Mouse (Mus musculus): ENCODE results near the gene Tescl. TPM values are rescaled to one million over a fixed set of nuclear protein-coding genes. Genes with fewer than 3 reads are reported as not detected.

The Tescl gene
- total and polyA plus RNA-seq, 3 experiments: not detected

- H3K79me2 ChIP-seq (ENCODE audit: control insufficient read depth, insufficient read depth, low read length, poor library complexity): peaks cover 13% of the 10 kb centered on the region
- no peak for DNase-seq (ENCODE audit: low read depth, low spot score)
- no peaks in the 10 kb centered on the region for H3K27me3 ChIP-seq (ENCODE audit: control insufficient read depth in 1 of 2, insufficient read depth in 2 of 2, low read length in 2 of 2)
- H3K4me1 ChIP-seq (ENCODE audit: control insufficient read depth in 1 of 2, insufficient read depth in 2 of 2, low read length in 2 of 2): peaks cover 11 to 49% of the 10 kb centered on the region in 2 experiments
- H3K9ac ChIP-seq (ENCODE audit: control insufficient read depth, low read depth, low read length, poor library complexity, severe bottlenecking): no peak overlapping the region
- TF ChIP-seq EP300 (IDR thresholded peaks at IDR 0.05; ENCODE audit: low read depth in 1 of 2, low read length in 2 of 2) (no peak), TAL1 (IDR thresholded peaks at IDR 0.05; ENCODE audit: low read length) (no peak), NRF1 (IDR thresholded peaks at IDR 0.05; ENCODE audit: insufficient read depth, low read depth, low read length, poor library complexity, severe bottlenecking) (no peak), ZNF384 (IDR thresholded peaks at IDR 0.05; ENCODE audit: low read depth, low read length) (no peak), MEF2A (IDR thresholded peaks at IDR 0.05; ENCODE audit: extremely low read depth, insufficient replicate concordance, low read depth, low read length, poor library complexity, severe bottlenecking) (no peak), POLR2AphosphoS2 (IDR thresholded peaks at IDR 0.05; ENCODE audit: low read length) (no peak), POLR2AphosphoS5 (IDR thresholded peaks at IDR 0.05; ENCODE audit: borderline replicate concordance, low read depth, low read length) (no peak), BHLHE40 (IDR thresholded peaks at IDR 0.05; ENCODE audit: borderline replicate concordance, low read depth, low read length) (no peak), RCOR1 (IDR thresholded peaks at IDR 0.05; ENCODE audit: low read depth, low read length) (no peak), GATA1 (IDR thresholded peaks at IDR 0.05; ENCODE audit: low read depth, low read length) (no peak), USF2 (IDR thresholded peaks at IDR 0.05; ENCODE audit: borderline replicate concordance in 1 of 2, insufficient read depth in 1 of 2, low read depth in 1 of 2, low read length in 2 of 2) (no peak), ZKSCAN1 (IDR thresholded peaks at IDR 0.05; ENCODE audit: low read depth, low read length) (no peak), MAZ (IDR thresholded peaks at IDR 0.05; ENCODE audit: low read depth, low read length) (no peak), CTCF (IDR thresholded peaks at IDR 0.05 in 2 of 3, conservative IDR thresholded peaks at IDR 0.05 in 1 of 3; ENCODE audit: control insufficient read depth in 1 of 3, insufficient read depth in 1 of 3, low read depth in 2 of 3, low read length in 3 of 3, poor library complexity in 1 of 3, severe bottlenecking in 1 of 3) (no peak), TCF12 (IDR thresholded peaks at IDR 0.05; ENCODE audit: low read depth, low read length) (no peak), POLR2A (IDR thresholded peaks at IDR 0.05; ENCODE audit: control insufficient read depth in 1 of 2, insufficient read depth in 1 of 2, low read depth in 1 of 2, low read length in 2 of 2, poor library complexity in 1 of 2) (no peak), MXI1 (IDR thresholded peaks at IDR 0.05; ENCODE audit: low read depth, low read length) (no peak), USF1 (IDR thresholded peaks at IDR 0.05; ENCODE audit: low read depth, low read length) (no peak), JUND (IDR thresholded peaks at IDR 0.05; ENCODE audit: low read depth, low read length) (no peak)
- no peaks in the 10 kb centered on the region for H3K9me3 ChIP-seq (replicated peaks; ENCODE audit: insufficient read depth, low read length)
- H3K36me3 ChIP-seq (ENCODE audit: control insufficient read depth in 1 of 2, insufficient read depth in 2 of 2, low read length in 2 of 2): peaks cover 22 to 49% of the 10 kb centered on the region in 2 experiments
- no peak overlapping the region for H3K4me3 ChIP-seq (ENCODE audit: control insufficient read depth in 1 of 2, insufficient read depth in 1 of 2, low read depth in 2 of 2, low read length in 2 of 2)
- no peak overlapping the region for H3K27ac ChIP-seq (ENCODE audit: control insufficient read depth, low read depth, low read length)
Measured at GRCm38 (mm10) chr7:24380370-24380769, 46.6 kb upstream of the Tescl start.

GRCm38 (mm10) chr7:24379934-24380333, 46.2 kb upstream of the Tescl start:
- peaks cover 13% of the 10 kb centered on the region for H3K79me2 ChIP-seq (ENCODE audit: control insufficient read depth, insufficient read depth, low read length, poor library complexity)
- peak; percentile 50 for DNase-seq (ENCODE audit: low read depth, low spot score)
- no peak overlapping the region; the same call in 1 of the 2 replicates for H3K27ac ChIP-seq (ENCODE audit: control insufficient read depth, low read depth, low read length)
- H3K4me1 ChIP-seq (ENCODE audit: control insufficient read depth in 1 of 2, insufficient read depth in 2 of 2, low read length in 2 of 2): peaks cover 11 to 46% of the 10 kb centered on the region in 2 experiments
- H3K36me3 ChIP-seq (ENCODE audit: control insufficient read depth in 1 of 2, insufficient read depth in 2 of 2, low read length in 2 of 2): peaks cover 22 to 46% of the 10 kb centered on the region in 2 experiments
- H3K9ac ChIP-seq (ENCODE audit: control insufficient read depth, low read depth, low read length, poor library complexity, severe bottlenecking): no peak overlapping the region
- H3K4me3 ChIP-seq (ENCODE audit: control insufficient read depth in 1 of 2, insufficient read depth in 1 of 2, low read depth in 2 of 2, low read length in 2 of 2): no peak overlapping the region
- no peaks in the 10 kb centered on the region for H3K27me3 ChIP-seq (ENCODE audit: control insufficient read depth in 1 of 2, insufficient read depth in 2 of 2, low read length in 2 of 2)
- H3K9me3 ChIP-seq (replicated peaks; ENCODE audit: insufficient read depth, low read length): no peaks in the 10 kb centered on the region
- no peak for TF ChIP-seq ZNF384 (IDR thresholded peaks at IDR 0.05; ENCODE audit: low read depth, low read length)
- no peak for TF ChIP-seq GABPA (IDR thresholded peaks at IDR 0.05; ENCODE audit: low read depth, low read length)
- TF ChIP-seq MEF2A (IDR thresholded peaks at IDR 0.05; ENCODE audit: extremely low read depth, insufficient replicate concordance, low read depth, low read length, poor library complexity, severe bottlenecking): no peak
- no peak for TF ChIP-seq HCFC1 (IDR thresholded peaks at IDR 0.05; ENCODE audit: low read depth, low read length)
- no peak for TF ChIP-seq MAZ (IDR thresholded peaks at IDR 0.05; ENCODE audit: low read depth, low read length)
- TF ChIP-seq POLR2A (IDR thresholded peaks at IDR 0.05; ENCODE audit: control insufficient read depth in 1 of 2, insufficient read depth in 1 of 2, low read depth in 1 of 2, low read length in 2 of 2, poor library complexity in 1 of 2): no peak
- no peak for TF ChIP-seq CHD2 (IDR thresholded peaks at IDR 0.05; ENCODE audit: low read length)
- TF ChIP-seq USF2 (IDR thresholded peaks at IDR 0.05; ENCODE audit: borderline replicate concordance in 1 of 2, insufficient read depth in 1 of 2, low read depth in 1 of 2, low read length in 2 of 2): no peak
- TF ChIP-seq CTCF (IDR thresholded peaks at IDR 0.05 in 2 of 3, conservative IDR thresholded peaks at IDR 0.05 in 1 of 3; ENCODE audit: control insufficient read depth in 1 of 3, insufficient read depth in 1 of 3, low read depth in 2 of 3, low read length in 3 of 3, poor library complexity in 1 of 3, severe bottlenecking in 1 of 3): no peak
- TF ChIP-seq UBTF (IDR thresholded peaks at IDR 0.05; ENCODE audit: borderline replicate concordance, insufficient read depth, low read depth, low read length): no peak
- no peak for TF ChIP-seq MYB (IDR thresholded peaks at IDR 0.05; ENCODE audit: low read depth, low read length)
- no peak for TF ChIP-seq CHD1 (IDR thresholded peaks at IDR 0.05; ENCODE audit: low read depth, low read length)
- no peak for TF ChIP-seq MYC (IDR thresholded peaks at IDR 0.05; ENCODE audit: low read depth, low read length)
- no peak for TF ChIP-seq ZMIZ1 (IDR thresholded peaks at IDR 0.05; ENCODE audit: low read depth, low read length)
- TF ChIP-seq MXI1 (IDR thresholded peaks at IDR 0.05; ENCODE audit: low read depth, low read length): no peak
- TF ChIP-seq ETS1 (IDR thresholded peaks at IDR 0.05; ENCODE audit: low read depth, low read length): no peak; the same call in 1 of the 2 replicates
- TF ChIP-seq EP300 (IDR thresholded peaks at IDR 0.05; ENCODE audit: low read depth in 1 of 2, low read length in 2 of 2): no peak
- TF ChIP-seq SIN3A (IDR thresholded peaks at IDR 0.05; ENCODE audit: low read length): no peak

Data from MEL (cell line).